Mouse (Mus musculus) kidney, adult 18-20 months (tissue): ENCODE results near the gene Mug2.
"Not testable (repeated sequence)": the region's sequence is repeated elsewhere in the genome, so short reads cannot be mapped to it uniquely, and the experiment has no call there.

ENCODE experiments used
- DNase-seq: peaks from one replicate; pipeline ENCODE4 v3.0.0; 2021

Mug2 gene

GRCm38 (mm10) chr6:122006461-122006860 is at the start of gene Mug2:
Mug2 (plus strand) TSS chr6:122006761.
- not testable (repeated sequence) for DNase-seq

DNA sequence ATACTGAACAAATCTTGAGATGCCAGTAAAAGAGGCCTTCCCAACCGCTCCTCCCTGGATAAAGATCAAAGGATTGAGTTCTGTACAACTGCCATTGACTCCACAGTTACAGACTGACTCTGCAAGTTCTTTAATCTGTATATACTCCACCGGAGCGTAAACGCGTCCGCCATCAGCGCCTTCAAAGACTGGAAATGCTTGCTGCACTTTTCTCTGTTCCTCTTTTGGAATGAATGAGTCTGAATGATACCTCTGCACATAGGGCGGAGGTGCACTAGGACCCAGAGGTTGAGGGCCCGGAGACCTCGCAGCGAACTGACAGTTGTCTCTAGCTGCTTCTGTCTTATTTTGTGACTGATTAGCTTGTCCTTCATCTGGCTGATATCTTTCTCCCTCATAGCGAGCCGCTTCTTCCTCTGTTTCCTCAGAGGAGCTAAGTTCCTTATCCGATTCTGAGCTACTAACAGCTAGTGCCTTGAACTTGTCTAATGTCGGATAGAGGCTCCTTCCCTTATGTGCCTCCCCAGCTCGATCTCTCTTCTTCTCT is 48.7 kb upstream of the Mug2 start:
- DNase-seq: not testable (repeated sequence)

DNA sequence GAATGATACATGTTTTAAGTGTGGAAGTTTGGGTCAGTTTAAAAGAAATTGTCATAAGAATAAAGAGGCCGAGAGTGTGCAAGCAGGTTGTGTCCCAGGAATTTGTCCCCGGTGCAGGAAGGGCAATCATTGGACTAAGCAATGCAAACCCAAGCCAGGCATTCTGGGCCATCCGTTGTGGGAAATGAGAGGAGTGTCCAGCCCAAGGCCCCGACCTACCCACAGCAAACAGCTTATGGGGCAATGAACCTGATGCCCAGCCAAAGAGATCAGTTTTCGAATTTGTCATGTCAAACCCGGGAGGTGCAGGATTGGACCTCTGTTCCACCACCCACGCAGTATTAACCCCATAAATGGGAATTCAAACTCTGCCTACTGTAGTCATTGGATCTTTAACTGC is 30.9 kb upstream of the Mug2 start:
- DNase-seq: no peak

DNA sequence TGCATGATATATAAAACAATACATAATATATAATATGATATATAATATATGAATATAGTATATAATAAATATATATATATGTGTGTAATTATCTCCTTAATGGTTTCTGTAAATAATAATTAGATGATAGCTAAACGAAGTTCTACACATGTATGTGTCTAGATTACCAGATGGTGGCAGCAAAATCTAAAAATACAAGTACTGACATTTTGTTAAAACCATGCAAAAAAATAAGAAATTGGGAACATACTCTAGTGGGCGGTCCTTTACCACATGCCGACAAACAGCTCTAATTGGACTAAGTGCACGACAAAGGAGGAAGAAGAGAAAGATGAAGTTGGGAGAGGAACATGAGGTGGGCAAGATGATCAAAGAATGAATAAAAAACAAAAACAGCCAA is 94.3 kb downstream of the Mug2 start:
- no peak for DNase-seq

GRCm38 (mm10) chr6:122101671-122102070 is 95.1 kb downstream of the Mug2 start:
- no peak for DNase-seq

DNA sequence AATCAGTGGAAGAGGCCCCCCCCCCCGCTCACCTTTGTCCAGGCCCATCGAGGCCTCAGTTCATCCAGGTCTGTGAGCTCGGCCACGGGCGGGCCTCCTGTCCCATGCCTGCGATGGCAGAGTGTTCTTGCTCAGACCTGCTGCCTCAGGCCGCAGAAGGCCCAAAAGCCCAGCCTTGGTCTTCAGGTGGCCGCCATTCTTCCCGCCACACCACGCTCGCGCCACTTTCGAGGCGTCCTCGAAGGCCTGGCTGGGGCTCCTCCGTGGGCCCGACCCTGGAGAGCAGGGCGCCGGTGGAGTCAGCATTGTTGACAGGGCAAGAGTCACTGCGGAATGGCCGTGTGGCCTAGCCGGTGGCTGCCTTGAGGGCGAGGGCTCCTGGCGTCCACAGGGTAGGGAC is 110.4 kb downstream of the Mug2 start:
- no peak for DNase-seq

DNA sequence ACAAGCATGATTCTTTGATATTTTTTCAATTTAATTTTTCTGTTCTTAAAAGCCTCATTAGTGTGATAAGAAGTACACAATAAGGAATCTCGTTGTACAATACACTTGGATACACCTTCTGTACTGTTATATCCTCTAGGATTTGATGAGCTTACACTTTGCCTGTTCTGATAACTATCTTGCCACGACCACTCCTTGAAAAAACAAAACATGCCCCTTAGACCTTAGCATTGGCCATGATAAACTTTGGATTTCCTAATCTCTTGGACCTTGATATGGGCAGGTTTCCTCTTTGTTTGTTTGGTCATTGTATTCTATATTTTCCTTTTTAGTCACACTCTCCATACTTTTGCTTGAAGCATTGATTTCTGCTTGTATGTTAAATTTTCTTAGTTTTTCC is 123.0 kb downstream of the Mug2 start:
- no peak for DNase-seq
